Mouse (Mus musculus): ENCODE data around the gene Med19. TPM values are rescaled to one million over a fixed set of nuclear protein-coding genes. Genes with fewer than 3 reads are reported as not detected.
"Not testable (repeated sequence)": the region's sequence is repeated elsewhere in the genome, so short reads cannot be mapped to it uniquely, and the experiment has no call there.

Med19 gene
- total RNA-seq, 4 experiments from 2014 or later = 29.0 to 33.4 (median 31.7) TPM

DNA sequence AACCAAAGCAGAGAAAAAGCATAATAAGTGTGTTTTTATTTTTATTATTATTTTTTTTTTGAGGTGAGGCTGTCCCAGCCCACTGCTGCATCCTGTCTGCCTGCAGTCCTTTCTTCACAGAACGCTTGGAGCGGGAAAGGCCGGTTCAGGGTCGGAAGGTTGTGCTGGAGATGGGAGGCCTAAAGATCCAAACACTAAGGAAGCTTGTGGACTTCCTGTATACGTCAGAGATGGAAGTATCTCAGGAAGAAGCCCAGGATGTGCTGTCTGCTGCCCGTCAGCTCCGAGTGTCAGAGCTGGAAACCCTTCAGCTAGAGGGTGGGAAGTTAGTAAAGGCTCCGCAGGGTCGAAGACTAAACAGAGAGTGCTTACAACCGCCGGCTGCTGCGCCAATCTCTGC is 12.1 kb upstream of the Med19 start:
- no peak for DNase-seq (ENCODE audit: low spot score in 2 of 2)

DNA sequence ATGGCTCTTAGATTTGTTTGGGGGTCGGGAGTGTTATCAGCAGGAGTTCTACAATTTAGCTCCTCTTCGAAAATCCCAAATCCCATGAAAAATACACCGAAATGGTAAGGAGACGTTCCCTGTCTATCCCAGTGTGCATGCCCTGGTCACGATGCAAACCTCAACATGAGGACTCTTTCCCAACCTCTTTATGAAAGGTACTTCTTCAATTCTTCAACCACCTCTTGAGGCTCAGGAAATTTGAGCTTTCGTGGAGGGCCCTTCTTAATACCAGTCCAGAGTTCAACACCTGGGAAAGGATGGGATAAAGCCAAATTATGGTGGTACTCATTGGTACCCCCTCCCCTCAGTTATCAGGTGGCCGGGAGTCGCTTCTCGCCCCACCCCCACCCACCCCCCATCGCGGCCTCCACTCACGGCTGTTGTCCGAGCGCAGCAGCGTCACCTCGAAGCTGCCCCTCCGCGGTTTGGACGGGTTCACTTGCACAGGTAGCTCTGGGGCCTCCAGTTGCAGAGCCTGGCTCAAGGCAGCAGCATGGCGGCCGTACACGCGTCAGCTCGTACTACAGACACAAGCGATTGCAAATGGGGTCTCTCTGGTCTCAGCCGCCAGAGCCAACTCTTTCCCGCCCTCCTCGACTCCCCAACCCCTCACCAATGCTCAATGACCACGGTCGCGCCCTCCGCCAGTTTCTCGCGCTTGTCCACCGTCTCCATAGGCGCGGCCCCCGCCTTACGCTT is 8.2 kb upstream of the Med19 start:
- DNase-seq (ENCODE audit: low spot score in 2 of 2) = no peak

DNA sequence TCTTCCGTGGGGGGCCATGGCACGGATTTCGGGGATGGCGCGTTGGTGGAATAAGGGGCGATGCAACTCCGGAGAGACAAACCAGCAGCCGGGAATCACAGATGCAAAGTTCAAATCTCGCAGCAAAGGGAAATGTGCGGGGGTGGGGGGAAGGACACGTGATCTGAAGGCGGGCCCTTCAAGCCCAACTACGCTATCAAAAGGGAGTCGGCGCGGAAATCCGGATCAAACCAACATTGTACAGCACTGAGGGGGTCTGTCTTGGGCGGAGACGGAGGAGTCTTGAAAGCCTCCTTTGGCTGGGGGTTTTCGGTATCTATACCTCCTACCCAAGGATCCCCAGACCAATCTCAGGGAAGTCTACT is 7.7 kb upstream of the Med19 start, which contains the start of gene Selenoh:
Gene Selenoh (minus strand): TSS at position 202 of the 365 bp plus-strand sequence.
- DNase-seq (ENCODE audit: low spot score in 2 of 2) = peak; percentile 86

DNA sequence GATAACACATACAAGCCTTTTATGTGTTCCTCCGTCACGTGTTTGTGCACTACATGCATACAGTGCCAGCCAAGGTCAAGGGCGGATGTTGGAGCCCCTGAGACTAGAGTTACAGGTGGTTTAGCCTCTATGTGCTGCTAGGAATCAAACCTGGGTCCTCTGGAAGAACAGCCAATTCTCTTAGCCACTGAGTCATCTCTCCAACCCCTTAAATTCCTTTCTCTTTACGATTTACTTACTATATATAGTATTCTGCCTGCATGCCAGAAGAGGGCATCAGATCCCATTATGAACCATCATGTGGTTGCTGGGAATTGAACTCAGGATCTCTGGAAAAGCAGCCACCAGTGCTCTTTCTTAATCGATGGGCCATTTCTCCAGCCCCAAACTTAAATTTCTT is 6.7 kb upstream of the Med19 start:
- DNase-seq (ENCODE audit: low spot score in 2 of 2) = not testable (repeated sequence)

DNA sequence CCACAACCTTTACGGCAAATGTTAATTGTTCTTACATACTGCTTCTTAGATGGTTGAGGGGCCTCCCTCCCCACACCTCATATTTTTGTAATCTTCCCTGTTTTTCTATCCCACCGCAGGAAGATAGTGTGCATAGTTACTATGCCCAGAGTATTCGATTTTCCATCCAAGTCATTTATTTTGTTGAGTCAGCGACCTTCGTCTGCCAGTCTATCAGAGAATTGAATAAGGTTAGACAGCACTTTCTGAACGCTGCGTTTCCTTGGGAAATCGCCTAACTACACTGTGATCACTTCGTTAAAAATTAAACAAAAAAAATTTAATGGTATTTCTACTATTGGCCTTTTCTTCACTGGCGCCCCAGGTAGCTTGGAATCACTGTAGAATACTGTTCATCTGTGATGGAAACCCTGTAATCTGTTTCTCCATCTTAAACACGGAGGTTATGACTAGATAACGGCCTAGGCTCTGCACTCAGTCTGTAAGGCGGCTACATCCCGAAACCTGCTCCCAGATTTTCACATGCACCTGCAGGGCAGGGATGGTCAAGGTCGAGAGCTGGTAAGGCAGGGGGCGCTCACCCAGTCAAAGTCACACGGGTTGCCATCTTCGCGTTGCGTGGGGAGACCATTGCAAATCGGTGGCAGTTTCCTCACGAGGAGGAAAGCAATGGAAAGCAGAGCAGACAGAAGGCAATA is 783 bp upstream of the Med19 start:
- no peak for DNase-seq (ENCODE audit: low spot score in 2 of 2)

DNA sequence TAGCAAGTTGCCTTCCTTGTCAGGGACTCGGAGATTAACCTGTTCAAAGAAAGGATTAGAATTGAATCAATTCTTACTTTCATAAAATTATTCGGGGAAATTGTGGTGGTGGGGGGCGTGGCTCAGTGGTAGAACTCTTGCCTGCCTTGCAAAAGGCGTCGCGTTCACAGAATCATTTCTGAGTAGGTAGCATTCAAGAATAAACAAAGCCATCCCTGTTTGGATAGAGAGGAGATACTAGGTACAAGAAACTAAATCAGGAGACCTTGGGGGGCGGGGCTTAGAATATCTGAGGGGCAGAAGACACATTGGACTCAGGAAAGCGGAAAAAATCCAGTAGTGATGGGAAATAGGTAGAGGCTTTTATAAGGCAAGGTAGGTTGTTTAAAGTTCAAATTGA is 814 bp downstream of the Med19 start, which contains the start of gene Tmx2:
Gene Tmx2 (minus strand): TSS at position 125 of the 400 bp plus-strand sequence.
- DNase-seq (ENCODE audit: low spot score in 2 of 2) = no peak

DNA sequence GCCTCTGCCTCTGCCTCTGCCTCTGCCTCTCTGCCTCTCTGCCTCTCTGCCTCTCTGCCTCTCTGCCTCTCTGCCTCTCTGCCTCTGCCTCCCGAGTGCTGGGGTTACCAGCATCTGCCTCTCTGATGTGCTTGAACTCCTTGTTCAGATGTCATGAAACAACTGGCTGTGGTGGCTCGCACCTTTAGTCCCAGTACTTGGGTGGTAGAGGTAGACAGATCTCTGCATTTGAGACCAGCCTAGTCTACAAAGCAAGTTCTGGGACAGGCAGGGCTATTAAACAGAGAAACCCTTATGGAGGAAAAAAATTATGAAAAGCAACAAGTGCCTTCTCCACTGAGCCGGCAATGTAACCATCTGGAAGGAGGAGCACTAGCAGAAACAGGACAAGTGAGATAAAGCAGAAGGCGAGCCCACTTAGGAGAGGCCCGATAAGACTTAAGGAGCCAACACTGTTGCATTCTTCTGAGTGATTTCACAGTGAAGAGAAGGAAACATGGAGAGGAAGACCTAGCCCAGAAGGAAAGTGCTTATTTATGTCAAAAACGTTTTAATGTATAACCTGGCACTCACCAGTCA is 4.5 kb downstream of the Med19 start:
- DNase-seq (ENCODE audit: low spot score in 2 of 2) = no peak

DNA sequence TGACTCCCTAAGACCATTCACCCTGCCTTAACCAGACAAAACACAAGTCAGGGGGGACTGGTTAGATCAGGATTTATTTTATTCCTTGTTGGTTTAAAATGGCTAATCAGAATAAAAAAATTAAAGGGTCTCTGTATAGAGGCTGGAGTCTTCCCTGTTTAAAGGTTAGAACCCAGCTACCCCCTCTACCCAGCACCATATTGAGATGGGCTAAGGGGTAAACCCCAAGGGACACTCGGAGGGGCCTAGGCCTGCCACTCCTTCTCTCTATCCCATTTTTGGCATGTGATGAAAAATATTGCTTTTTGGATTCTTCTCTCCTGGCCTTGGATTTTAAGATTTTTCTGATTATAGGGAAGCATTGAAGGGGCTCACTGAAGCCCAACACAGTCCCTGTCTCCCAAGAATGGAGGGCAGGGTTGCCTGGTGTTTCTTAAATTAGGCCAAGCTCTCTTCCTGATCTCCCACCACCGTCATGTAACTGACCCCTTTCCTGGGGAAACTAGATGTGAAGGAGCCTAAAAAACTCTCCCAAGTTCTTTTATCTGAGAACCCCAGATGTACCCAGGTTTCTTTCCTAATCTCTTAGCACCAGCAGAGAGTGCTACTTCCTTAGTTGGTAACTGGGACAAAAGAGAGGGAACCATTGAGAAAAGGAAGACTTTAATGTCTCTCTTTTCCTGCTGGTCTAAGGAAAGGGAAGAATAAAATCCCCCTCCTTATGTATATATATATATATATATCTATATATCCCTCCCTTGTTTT is 10.1 kb downstream of the Med19 start:
- DNase-seq (ENCODE audit: low spot score in 2 of 2) = no peak

DNA sequence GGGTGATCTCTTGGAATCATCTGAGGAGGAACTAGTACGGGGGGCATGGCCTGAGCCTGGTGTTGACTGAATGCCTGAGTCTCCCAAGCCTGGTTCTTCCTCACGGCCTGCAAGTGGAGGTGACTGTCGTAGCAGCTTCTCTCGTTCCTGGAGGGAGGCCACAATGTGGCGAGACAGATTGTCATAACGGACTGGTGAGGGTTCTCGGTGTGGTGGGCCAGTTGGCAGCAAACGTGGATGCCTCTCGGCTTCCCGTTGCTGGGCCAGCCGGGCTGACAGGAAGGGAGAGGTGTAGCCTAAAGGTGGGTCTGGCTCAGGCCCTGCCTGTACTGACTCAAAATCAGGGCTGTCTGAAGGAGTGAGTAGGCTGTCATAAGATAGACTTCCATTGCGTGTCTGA is 11.8 kb downstream of the Med19 start:
- DNase-seq (ENCODE audit: low spot score in 2 of 2) = no peak

DNA sequence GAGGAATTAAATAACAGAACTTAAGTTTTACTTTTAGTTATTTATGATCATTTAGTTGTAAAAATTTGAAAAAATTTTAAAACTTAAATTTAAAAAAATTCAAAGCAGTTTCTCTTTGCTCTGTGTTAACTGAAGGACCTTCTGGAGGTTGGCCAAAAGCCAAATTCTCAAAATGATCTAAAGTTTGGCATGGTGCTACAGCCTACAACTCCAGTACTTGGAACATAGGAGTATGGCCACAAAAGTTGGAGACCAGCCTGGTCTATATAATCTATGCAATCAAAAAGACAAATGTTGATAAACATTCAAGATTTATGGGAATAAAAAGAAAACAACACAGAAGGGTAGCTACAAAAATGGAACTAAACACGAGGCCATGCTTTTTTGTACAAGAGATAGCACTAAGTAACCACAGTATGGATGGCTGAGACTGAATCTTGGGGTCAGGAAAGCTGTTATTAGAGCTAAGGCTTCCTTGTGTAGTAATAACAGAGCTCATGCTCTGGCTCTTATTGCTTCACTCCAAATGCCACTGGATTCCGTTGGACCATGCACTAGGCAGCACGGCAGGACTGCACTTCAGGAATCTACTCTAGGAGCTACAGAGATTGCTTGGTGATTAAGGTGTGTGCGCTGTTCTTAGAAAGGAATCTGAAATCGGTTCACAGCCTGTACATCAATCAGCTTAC is 16.9 kb downstream of the Med19 start:
- DNase-seq (ENCODE audit: low spot score in 2 of 2) = no peak

DNA sequence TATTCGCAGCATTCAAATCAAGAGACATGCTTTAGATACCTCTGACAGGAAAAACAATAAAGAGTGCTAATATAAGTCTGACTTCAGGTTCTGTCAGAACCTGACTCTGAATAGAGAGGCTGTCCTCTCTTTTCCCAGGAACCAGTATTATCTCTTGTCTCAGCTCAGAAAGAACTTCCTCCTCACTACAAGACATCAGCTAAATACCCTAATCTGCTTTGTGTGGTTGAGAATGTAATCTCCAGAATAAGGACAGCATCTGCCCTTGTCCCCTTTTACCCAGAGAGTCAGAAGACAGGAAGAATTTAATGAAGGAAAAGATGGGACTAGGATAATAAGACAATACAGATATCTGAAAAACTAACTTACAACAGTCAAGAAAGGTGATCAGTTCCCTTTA is 25.3 kb downstream of the Med19 start:
- no peak for DNase-seq (ENCODE audit: low spot score in 2 of 2)

DNA sequence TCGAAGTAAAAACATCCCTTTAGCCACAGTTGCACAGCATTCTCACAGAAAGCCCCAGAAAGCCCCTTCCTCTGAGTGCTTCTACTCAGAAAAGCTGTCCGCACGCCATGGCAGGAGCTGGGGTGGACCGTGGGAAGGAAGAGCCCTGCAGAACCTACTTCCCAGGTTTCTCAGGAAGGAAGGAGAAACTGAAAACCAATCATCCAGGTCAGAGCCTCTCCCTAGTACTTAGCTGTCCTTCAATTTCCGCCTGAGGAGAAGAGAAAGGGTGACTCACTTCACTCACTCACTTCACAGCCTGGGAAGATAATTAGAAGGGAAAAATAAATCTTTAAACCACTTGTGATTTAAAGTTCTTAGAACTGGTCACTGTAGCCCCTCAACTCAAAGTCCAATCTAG is 26.1 kb downstream of the Med19 start:
- DNase-seq (ENCODE audit: low spot score in 2 of 2) = no peak

DNA sequence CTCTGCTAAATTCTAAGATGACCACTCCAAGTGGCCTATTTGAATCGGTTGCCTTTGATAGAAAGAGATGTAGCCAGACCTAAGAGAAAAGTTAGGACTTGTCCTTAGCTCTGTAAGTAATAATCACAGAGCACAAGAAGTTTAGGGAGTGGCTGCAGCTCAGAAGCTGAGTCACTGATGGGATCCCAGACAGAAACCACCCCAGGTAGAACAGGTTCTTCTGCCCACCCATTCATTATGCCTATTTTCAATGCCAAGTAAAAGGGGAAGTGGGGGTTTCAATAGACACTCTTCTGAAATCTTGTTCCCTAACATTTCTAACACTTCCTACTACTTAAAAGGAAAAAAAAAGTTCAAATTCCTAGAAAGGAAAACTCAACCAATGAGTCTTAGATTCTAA is 27.1 kb downstream of the Med19 start:
- no peak for DNase-seq (ENCODE audit: low spot score in 2 of 2)

DNA sequence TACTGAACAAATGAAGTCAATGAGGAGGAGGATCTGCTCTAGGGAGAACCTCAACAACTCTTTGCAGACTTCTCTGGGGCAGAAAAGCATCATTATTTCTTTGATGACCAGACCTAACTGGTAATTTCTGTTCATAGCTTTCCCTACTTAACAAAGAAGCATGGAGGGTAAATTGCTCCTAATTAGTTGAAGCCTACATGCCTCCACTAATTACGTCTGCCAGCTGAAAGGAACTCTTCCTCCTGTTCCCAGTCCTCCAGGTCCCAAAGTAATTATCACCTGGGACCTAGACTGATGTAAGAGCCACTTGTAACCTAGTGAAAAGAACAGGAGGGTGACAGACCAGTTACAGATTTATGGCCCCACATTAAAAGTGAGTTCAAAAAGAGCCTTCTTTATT is 29.3 kb downstream of the Med19 start:
- DNase-seq (ENCODE audit: low spot score in 2 of 2) = no peak

DNA sequence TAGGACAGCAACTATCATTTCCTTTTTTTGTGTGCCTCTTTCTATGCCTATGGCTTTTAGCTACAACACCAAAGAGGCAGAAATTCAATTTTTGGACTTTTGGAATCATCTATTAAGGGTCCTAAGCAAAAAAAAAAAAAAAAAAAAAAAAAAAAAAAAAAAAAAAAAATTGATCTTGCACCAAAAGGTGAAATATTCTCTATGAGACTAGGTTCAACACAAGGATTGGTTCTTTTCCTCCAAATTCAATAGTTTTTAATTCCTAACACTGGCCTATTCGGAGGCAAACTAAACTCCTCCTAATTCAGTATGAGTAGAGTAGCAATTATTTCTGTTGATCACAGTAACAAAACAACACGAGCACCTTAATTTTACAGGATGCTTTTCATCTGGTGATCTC is 33.7 kb downstream of the Med19 start:
- DNase-seq (ENCODE audit: low spot score in 2 of 2) = no peak

DNA sequence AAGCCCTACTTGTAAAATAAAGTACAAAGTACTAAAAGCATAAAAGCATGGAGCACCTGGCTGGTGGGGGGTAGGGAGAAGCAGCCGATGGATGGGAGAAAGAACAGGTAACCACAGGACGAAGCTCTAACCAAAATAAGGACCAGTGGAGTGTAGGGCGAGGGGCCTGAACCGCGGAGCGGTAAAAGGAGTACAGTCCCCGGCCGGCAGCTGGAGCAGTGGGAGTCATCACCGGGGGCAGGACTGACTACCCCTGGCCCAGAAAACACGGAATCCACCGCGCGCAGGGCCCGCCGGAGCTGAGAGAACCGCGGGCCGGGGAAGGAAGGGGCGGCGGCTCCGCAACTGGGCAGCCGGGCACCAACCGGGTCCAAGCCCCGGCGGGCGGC is 36.2 kb downstream of the Med19 start:
- DNase-seq (ENCODE audit: low spot score in 2 of 2) = peak in 1 of 2 experiments; percentile 33

DNA sequence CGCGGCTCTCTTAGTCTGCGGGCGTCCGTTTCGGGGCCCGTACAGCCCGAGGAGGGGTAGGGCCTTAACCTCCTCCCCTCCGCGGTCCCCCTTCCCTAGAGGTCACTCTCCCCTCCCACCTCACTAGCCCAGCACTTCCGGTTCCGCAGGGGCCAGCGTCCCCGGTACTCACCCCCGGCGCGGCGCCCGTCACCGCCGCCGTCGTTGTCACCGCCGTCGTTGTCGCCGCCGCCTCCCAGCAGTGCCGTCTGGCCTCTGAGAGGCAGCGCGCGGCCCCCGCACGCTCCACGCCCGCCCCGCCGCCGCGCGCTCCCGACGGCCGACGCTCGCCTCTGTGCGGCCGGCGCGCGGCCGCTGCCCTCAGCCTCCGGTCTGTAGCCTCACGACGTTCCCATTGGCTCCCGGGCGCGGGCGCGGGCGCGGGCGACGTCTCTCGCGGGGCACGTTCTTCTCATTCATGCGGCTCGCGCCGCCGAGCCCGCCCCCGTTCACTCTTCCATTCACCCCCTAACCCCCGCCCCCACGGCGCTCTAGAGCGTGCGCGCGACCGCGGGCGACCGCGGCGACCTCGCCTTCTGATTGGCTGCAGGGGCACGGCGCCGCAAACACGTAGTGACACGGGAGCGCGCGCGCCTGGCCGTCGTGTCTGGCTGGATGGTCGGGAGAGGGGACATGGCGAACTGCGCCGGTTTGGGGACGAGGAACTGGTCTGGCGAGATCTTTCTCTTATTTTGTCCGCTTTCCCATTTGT is 36.8 kb downstream of the Med19 start, which contains the start of gene Zdhhc5:
Gene Zdhhc5 (minus strand): TSS at position 370 of the 751 bp plus-strand sequence.
- peak; percentile 96 to 99 for DNase-seq (ENCODE audit: low spot score in 2 of 2)

DNA sequence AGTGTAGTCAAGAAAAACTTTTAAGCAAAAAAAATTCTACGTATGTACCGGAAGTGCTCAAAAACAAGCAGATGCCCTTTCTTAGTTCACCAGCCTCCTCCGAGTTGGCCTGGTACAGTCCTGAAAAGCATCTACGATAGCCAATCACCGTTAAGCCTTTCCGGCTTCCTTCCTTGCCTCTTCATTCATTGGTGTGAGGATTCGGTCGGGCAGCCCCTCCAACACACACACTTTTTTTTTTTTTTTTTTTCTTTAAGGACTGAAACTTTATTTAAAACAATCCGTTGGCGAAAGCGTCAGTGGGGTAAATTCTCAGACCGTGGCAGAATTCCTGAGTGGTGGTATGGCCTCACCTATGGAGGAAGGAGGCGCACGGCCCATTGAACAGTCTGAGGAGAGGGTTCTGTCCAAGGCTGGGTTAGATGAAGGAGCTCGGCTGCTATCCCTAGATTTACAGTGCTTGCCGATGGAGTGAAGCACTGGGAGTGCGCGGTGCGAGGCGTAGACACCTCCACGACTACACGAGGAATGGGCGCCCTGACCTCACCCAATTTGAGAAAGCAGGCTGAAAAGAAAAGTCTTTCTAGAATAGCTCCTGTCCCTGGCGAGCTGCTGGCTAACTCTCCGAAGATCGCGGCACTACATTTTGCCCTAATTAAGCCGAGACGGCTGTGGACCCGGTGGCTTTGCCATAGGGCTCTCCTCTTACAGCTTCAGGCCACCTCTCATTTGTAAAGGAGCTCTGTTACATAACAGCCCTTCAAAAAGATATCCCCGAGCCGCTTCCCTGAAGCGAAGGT is 37.6 kb downstream of the Med19 start:
- DNase-seq (ENCODE audit: low spot score in 2 of 2) = peak; percentile 67 to 95
